Mouse (Mus musculus): ENCODE data around the gene Kansl1. TPM values are rescaled to one million over a fixed set of nuclear protein-coding genes. Genes with fewer than 3 reads are reported as not detected.

Gene Kansl1
- total RNA-seq, 2 experiments from 2014 or later = 26.7 to 31.1 TPM

GRCm38 (mm10) chr11:104307136-104307535 lies 161.5 kb downstream of the Kansl1 start:
- peak; percentile 51 to 75 for DNase-seq

- DNase-seq = no peak
These were observed 162.2 kb downstream of the Kansl1 start for GRCm38 (mm10) chr11:104306483-104306882.

- DNase-seq = no peak
These were observed 162.9 kb downstream of the Kansl1 start for GRCm38 (mm10) chr11:104305711-104306110.

DNA sequence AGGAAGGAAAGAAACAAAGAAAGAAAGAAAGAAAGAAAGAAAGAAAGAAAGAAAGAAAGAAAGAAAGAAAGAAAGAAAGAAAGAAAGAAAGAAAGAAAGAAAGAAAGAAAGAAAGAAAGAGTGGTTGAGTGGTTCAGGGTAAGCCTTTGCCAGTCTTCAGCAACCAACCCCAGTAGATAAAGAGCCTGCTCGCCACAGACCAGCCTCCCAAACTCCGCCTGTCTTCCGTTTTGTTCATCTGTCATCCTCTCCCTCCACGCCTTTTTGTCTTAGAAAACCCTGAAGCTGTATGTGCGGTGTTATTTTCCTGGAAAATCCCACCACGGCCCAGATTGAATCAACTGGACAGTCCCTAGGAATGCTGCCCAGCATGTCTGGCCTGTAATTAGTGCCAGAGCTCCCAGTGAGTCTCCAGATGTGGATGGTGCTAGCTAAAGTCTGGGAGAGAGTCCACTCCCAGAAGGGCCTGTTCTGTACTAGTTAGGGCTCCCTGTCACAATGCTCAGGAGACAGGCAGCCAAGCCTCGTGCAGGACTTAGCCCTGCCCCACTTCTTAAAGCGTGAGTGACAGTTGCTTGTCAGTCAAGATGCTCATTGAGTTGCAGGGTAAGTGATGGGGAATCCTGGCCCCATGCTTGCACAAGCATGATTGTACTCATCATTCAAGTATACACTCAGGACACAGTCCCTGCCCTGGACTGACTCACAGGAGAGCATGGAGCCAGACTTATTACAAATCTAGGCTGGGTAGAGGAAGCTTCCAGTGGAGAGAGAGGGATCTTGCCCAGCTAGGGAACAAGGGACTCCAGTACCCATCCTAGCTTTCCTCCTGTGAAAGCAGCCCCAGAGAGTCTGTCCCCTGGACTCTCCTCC lies 165.3 kb downstream of the Kansl1 start:
- DNase-seq = peak in 1 of 2 experiments; percentile 26

GRCm38 (mm10) chr11:104302628-104303027 lies 166.0 kb downstream of the Kansl1 start:
- DNase-seq = no peak

- peak; percentile 56 to 66 for DNase-seq
These were observed 171.0 kb downstream of the Kansl1 start for GRCm38 (mm10) chr11:104297671-104298070.

GRCm38 (mm10) chr11:104295656-104296055 lies 173.0 kb downstream of the Kansl1 start:
- no peak for DNase-seq

- no peak for DNase-seq
These were observed 173.5 kb downstream of the Kansl1 start for GRCm38 (mm10) chr11:104295145-104295544.

DNA sequence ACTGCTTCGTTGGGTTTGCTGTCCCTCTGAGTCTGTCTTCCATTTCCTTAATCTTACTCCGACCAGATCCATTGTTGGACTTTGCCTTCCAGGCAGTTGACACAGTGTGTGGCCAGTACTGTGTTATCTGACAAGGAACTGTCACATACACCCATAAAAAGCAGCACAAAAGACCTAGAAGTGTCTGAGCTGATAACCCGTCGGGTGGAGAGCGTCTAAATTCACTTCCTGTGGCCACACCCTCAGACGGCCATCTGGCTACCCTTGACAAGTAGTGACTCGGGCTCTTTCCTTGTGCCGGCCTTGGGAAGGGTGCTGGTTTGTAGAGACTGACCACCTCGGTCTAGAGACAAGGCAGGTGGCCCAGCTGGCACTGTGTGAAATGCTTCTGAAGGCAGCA lies 175.4 kb downstream of the Kansl1 start:
- no peak for DNase-seq

GRCm38 (mm10) chr11:104292443-104293220 lies 176.0 kb downstream of the Kansl1 start:
- DNase-seq = no peak

GRCm38 (mm10) chr11:104289199-104290031 lies 179.2 kb downstream of the Kansl1 start:
- DNase-seq = peak; percentile 52 to 62

- DNase-seq = no peak
These were observed 179.8 kb downstream of the Kansl1 start for GRCm38 (mm10) chr11:104288835-104289198.

- DNase-seq = no peak
These were observed 181.5 kb downstream of the Kansl1 start for GRCm38 (mm10) chr11:104287113-104287512.

Small RNA genes lying within 50 kb of the gene (microRNA-seq; reads per million reads assigned to microRNA genes)
- 0 reads per million in 2 experiments for gene Gm47315

Other genes starting within 250 kb of the Kansl1 start
- 10 to 100 TPM; 75.4 to 90.8 TPM for gene Mapt, start 237.5 kb downstream of the Kansl1 start, total RNA-seq (2021)
- gene Cdc27, start 81.8 kb upstream of the Kansl1 start, total RNA-seq (2021) = 10 to 100 TPM; 23.4 to 28.8 TPM
- gene Myl4, start 81.8 kb upstream of the Kansl1 start, total RNA-seq (2021) = 100 to 1,000 TPM; 660 to 761 TPM
- gene Itgb3, start 139.1 kb upstream of the Kansl1 start, total RNA-seq (2021) = 1 to 10 TPM; 3.6 to 4.5 TPM
- gene Gm11639, start 216.8 kb upstream of the Kansl1 start, total RNA-seq (2021) = under 1 TPM; 0.02 to 0.03 TPM

Data from heart, adult 18-20 months (tissue).